Mouse (Mus musculus) midbrain, embryonic 11.5 days (tissue): ENCODE results near the gene Selenoo. TPM values are rescaled to one million over a fixed set of nuclear protein-coding genes. Genes with fewer than 3 reads are reported as not detected.
A peak's percentile ranks its signal among the peaks of the same experiment; 100 is the strongest.

Source experiments
- ATAC-seq: fragments of 200-750 bp; cut with Nextera tagmentation; 2 replicates; pipeline ENCODE4 v1.8.0; 2017; ENCODE audit warnings: moderate TSS enrichment, moderate library complexity; ENCODE audit not compliant: low FRiP score
- DNase-seq: peaks from one replicate; pipeline ENCODE4 v3.0.0; 2015; ENCODE audit warnings: low spot score; ENCODE audit errors: missing footprints
- H3K27ac ChIP-seq: fragments of 300-500 bp; sonication (generic); 2 replicates; pipeline ENCODE4 v1.5.1; 2014; ENCODE audit warnings: low read depth, low read length
- H3K27me3 ChIP-seq: fragments of 300-500 bp; sonication (generic); 2 replicates; pipeline ENCODE4 v1.6.1; 2014; ENCODE audit warnings: mild to moderate bottlenecking, low read length, moderate library complexity, mixed read lengths; ENCODE audit not compliant: control insufficient read depth, insufficient read depth
- H3K36me3 ChIP-seq: fragments of 300-500 bp; sonication (generic); 2 replicates; pipeline ENCODE4 v1.6.1; 2014; ENCODE audit warnings: mild to moderate bottlenecking, low read length, moderate library complexity, mixed read lengths; ENCODE audit not compliant: control insufficient read depth, insufficient read depth
- H3K4me1 ChIP-seq: fragments of 300-500 bp; sonication (generic); 2 replicates; pipeline ENCODE4 v1.6.1; 2014; ENCODE audit warnings: low read length; ENCODE audit not compliant: control insufficient read depth, insufficient read depth
- H3K4me2 ChIP-seq: fragments of 300-500 bp; sonication (generic); 2 replicates; pipeline ENCODE4 v1.6.1; 2014; ENCODE audit warnings: mild to moderate bottlenecking, moderate library complexity
- H3K4me3 ChIP-seq: fragments of 300-500 bp; sonication (generic); 2 replicates; pipeline ENCODE4 v1.5.1; 2014; ENCODE audit warnings: low read depth, low read length
- H3K9ac ChIP-seq: fragments of 300-500 bp; sonication (generic); 2 replicates; pipeline ENCODE4 v1.6.1; 2014; ENCODE audit warnings: low read length
- H3K9me3 ChIP-seq: fragments of 300-500 bp; sonication (generic); 2 replicates; pipeline ENCODE4 v1.6.1; 2016; ENCODE audit warnings: low read length; ENCODE audit not compliant: control insufficient read depth
- WGBS: fragments of 180-500 bp; shearing (Covaris S2); extraction: QIAGEN DNeasy Blood & Tissue Kit; methylation state at CpG from one replicate; pipeline ENCODE4 v1.1.7; 2014; 5-methylcytosine and 5-hydroxymethylcytosine counted together
- polyA plus RNA-seq: library from polyadenylated mRNA; unstranded; fragments of >200 nt; fragmentation: Nextera tagmentation; extraction: Ambion mirVana; gene quantifications from 2 replicates; pipeline ENCODE4 v1.2.1, GENCODE M21; 2014

The Selenoo gene
- 20.2 and 22.3 TPM in 2 replicates for polyA plus RNA-seq

- peak within 1 kb of the TSS; percentile 100 for H3K4me2 ChIP-seq
- H3K4me3 ChIP-seq = peak within 1 kb of the TSS; percentile 97
- H3K36me3 ChIP-seq = peaks cover 17% of the 10 kb centered on the region
- no peaks in the 10 kb centered on the region for H3K27me3 ChIP-seq
- peak within 1 kb of the TSS; percentile 92 for H3K9ac ChIP-seq
- DNase-seq = peak; percentile 98
- 2% methylated on average over 38 of the region's 38 CpGs for WGBS
- peaks cover 10% of the 10 kb centered on the region for H3K4me1 ChIP-seq
- peak within 1 kb of the TSS; percentile 40; the same call in 1 of the 2 replicates for H3K27ac ChIP-seq
- H3K9me3 ChIP-seq = no peaks in the 10 kb centered on the region
- ATAC-seq = peak; percentile 96
Measured at GRCm38 (mm10) chr15:89088607-89089247, at the start of gene Selenoo. Selenoo (plus strand) TSS chr15:89089084.

GRCm38 (mm10) chr15:89044381-89044780 is 44.5 kb upstream of the Selenoo start:
- whole genome bisulfite sequencing = 83% methylated on average over 5 of the region's 5 CpGs
- no peak overlapping the region for H3K27ac ChIP-seq
- ATAC-seq (no peak), DNase-seq (no peak)
- no peaks in the 10 kb centered on the region for H3K4me1 ChIP-seq
- H3K27me3 ChIP-seq = no peaks in the 10 kb centered on the region
- no peaks in the 10 kb centered on the region for H3K36me3 ChIP-seq
- no peak overlapping the region for H3K4me2 ChIP-seq
- H3K9ac ChIP-seq = no peak overlapping the region
- H3K4me3 ChIP-seq = no peak overlapping the region
- H3K9me3 ChIP-seq = peaks cover 3% of the 10 kb centered on the region; the same call in 1 of the 2 replicates

GRCm38 (mm10) chr15:89046356-89046755 is 42.5 kb upstream of the Selenoo start:
- DNase-seq (peak; percentile 8), ATAC-seq (no peak)
- H3K9ac ChIP-seq = no peak overlapping the region
- no peak overlapping the region for H3K27ac ChIP-seq
- H3K4me2 ChIP-seq = no peak overlapping the region
- no peaks in the 10 kb centered on the region for H3K4me1 ChIP-seq
- H3K27me3 ChIP-seq = no peaks in the 10 kb centered on the region
- WGBS = 85% methylated on average over 4 of the region's 4 CpGs
- no peaks in the 10 kb centered on the region for H3K36me3 ChIP-seq
- H3K9me3 ChIP-seq = peaks cover 3% of the 10 kb centered on the region; the same call in 1 of the 2 replicates
- no peak overlapping the region for H3K4me3 ChIP-seq

GRCm38 (mm10) chr15:89054666-89055065 is 34.2 kb upstream of the Selenoo start:
- Histone ChIP-seq H3K9ac (no peak overlapping the region), H3K4me3 (no peak overlapping the region), H3K9me3 (no peaks in the 10 kb centered on the region), H3K4me1 (no peaks in the 10 kb centered on the region), H3K27ac (no peak overlapping the region), H3K4me2 (no peak overlapping the region), H3K36me3 (no peaks in the 10 kb centered on the region), H3K27me3 (peaks cover 10% of the 10 kb centered on the region)
- DNase-seq (peak; percentile 44), ATAC-seq (no peak)
- WGBS = 93% methylated on average over 7 of the region's 7 CpGs

- ATAC-seq = no peak
- no peaks in the 10 kb centered on the region for H3K9me3 ChIP-seq
- no peak overlapping the region; the same call in 1 of the 2 replicates for H3K4me3 ChIP-seq
- 29% methylated on average over 6 of the region's 6 CpGs for WGBS
- H3K27me3 ChIP-seq = peaks cover 24% of the 10 kb centered on the region
- no peak for DNase-seq
- no peak overlapping the region for H3K9ac ChIP-seq
- no peak overlapping the region for H3K27ac ChIP-seq
- H3K4me2 ChIP-seq = peak overlapping the region; percentile 97
- no peaks in the 10 kb centered on the region for H3K4me1 ChIP-seq
- no peaks in the 10 kb centered on the region for H3K36me3 ChIP-seq
Measured at GRCm38 (mm10) chr15:89058736-89059135, 30.1 kb upstream of the Selenoo start.

- DNase-seq (peak; percentile 96), ATAC-seq (peak; percentile 43; the same call in 1 of the 2 replicates)
- no peaks in the 10 kb centered on the region for H3K4me1 ChIP-seq
- no peaks in the 10 kb centered on the region for H3K36me3 ChIP-seq
- 2% methylated on average over 50 of the region's 57 CpGs for WGBS
- peak within 1 kb of the TSS; percentile 80 for H3K9ac ChIP-seq
- no peaks in the 10 kb centered on the region for H3K9me3 ChIP-seq
- no peak within 1 kb of the TSS for H3K27ac ChIP-seq
- H3K27me3 ChIP-seq = peaks cover 24% of the 10 kb centered on the region
- peak within 1 kb of the TSS; percentile 97 for H3K4me2 ChIP-seq
- peak within 1 kb of the TSS; percentile 81 for H3K4me3 ChIP-seq
Measured at GRCm38 (mm10) chr15:89059161-89059931, 29.5 kb upstream of the Selenoo start, which contains the start of gene Panx2. Panx2 (plus strand) TSS chr15:89059734.

GRCm38 (mm10) chr15:89060032-89060681 is 28.7 kb upstream of the Selenoo start:
- Histone ChIP-seq H3K4me2 (peak overlapping the region; percentile 97), H3K4me1 (no peaks in the 10 kb centered on the region), H3K27me3 (peaks cover 24% of the 10 kb centered on the region), H3K27ac (no peak overlapping the region), H3K9me3 (no peaks in the 10 kb centered on the region), H3K4me3 (peak overlapping the region; percentile 81), H3K9ac (peak overlapping the region; percentile 80), H3K36me3 (no peaks in the 10 kb centered on the region)
- 2% methylated on average over 44 of the region's 48 CpGs for WGBS
- peak; percentile 74 for ATAC-seq
- DNase-seq = peak; percentile 94

- Histone ChIP-seq H3K27me3 (peaks cover 25% of the 10 kb centered on the region), H3K4me2 (peak overlapping the region; percentile 97; the same call in 1 of the 2 replicates), H3K4me1 (no peaks in the 10 kb centered on the region), H3K9ac (no peak overlapping the region), H3K36me3 (no peaks in the 10 kb centered on the region), H3K9me3 (no peaks in the 10 kb centered on the region), H3K27ac (no peak overlapping the region), H3K4me3 (no peak overlapping the region)
- 85% methylated on average over 12 of the region's 12 CpGs for WGBS
- DNase-seq (peak; percentile 41), ATAC-seq (no peak)
Measured at GRCm38 (mm10) chr15:89060811-89061460, 27.9 kb upstream of the Selenoo start.
